Mouse (Mus musculus) brain, embryonic 18.5 days (tissue): ENCODE measurements at regions not wholly inside any gene's neighbourhood (a gene's known extent, or its start where the extent isn't known, plus 50 kb on each side); places are given as distances from the start of the nearest gene placed in this dataset.

Source experiments
- DNase-seq: peaks from one replicate; pipeline ENCODE4 v3.0.0-alpha.2; 2012; ENCODE audit warnings: low read depth, low spot score

- no peak for DNase-seq
These were observed 110.5 kb upstream of the Zfp217 start for GRCm38 (mm10) chr2:170258367-170258766.

DNA sequence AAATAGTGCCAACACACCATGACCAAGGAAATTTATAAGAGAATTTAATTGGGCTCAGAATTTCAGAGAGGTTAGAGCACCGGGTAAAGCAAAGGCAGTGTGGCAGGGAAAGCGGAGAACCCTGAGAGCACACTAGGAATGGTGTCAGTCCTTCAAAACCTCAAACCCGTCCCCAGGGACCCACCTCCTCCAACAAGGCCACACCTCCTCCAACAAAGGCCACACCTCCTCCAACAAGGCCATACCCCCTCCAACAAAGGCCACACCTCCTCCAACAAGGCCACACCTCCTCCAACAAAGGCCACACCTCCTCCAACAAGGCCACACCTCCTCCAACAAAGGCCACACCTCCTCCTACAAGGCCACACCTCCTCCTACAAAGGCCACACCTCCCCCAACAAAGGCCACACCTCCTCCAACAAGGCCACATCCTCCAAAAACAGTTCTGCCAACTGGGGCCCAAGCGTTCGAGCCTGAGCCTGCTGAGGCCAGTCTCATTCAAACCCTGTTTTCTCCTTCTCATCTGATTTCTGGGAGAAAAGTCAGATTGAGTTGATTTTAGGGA lies 109.8 kb upstream of the Zfp217 start:
- no peak for DNase-seq

GRCm38 (mm10) chr2:170255997-170256396 lies 108.1 kb upstream of the Zfp217 start:
- DNase-seq, result no peak

DNA sequence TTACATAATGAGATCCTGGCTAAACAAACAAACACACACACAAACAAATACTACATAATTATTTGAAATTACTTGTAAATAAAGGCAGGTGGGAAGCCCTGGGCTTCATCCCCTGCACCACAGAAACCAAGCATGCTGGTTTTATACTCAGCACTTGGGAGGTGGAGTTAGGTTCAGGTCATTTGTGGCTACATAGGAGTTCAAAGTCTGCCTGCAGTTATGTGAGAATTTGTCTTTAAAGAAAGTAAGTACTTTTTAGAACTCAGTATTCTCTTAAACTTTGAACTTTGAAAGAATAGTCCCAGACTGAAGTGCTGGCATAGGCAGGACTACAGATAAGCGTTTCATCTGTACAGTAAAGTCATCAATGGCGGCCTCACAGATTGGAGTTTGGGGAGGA lies 107.6 kb upstream of the Zfp217 start:
- DNase-seq, result no peak

DNA sequence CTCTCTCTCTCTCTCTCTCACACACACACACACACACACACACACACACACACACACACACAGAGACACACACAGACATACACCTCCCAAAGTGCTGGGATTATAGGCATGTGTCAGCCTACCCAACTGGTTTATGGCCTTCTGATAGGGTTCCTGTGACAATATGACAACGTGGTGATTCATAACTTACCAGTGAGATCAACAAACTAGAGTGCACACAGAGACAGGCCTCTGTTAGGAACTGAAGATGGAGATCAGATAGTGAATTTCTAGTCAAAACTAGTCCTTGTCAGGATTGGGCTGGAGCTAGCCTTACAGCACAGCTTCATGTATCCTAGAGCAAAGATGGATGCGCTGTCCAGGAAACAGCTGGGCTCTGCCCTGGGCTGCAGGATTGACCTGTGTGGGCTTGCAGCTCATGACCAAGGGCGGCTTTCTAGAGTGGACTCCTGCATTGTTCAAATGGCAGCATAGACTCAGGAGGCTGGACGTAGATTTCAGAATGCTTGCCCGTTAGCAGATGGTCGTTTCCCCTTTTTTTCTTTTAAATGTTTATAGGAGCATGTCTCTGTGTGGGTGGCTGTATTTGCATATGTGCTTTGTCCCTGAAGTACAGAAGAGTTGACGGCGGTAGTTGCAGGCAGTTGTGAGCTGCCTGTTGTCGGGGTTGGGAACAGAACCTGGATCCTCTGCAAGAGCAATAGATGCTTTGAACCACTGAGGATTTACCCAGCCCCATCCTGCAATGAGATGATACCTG lies 106.0 kb upstream of the Zfp217 start:
- no peak for DNase-seq

GRCm38 (mm10) chr2:170252255-170253034 lies 104.5 kb upstream of the Zfp217 start:
- no peak for DNase-seq

DNA sequence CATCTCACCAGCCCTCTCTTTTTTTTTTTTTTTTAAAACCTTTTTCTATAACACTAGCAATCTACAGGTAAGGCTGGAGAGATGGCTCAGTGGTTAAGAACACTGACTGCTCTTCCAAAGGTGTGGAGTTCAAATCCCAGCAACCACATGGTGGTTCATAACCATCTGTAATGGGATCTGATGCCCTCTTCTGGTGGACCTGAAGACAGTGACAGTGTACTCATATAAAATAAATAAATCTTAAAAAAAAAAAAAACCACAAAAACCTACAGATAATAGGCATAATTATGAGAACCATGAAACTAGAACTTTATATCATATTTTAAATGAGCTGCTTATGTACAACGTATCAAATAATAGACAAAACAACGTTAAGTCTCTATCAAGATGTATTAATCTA lies 102.8 kb upstream of the Zfp217 start:
- DNase-seq, result no peak

- DNase-seq, result no peak
These were observed 100.0 kb upstream of the Zfp217 start for GRCm38 (mm10) chr2:170247702-170248445.

DNA sequence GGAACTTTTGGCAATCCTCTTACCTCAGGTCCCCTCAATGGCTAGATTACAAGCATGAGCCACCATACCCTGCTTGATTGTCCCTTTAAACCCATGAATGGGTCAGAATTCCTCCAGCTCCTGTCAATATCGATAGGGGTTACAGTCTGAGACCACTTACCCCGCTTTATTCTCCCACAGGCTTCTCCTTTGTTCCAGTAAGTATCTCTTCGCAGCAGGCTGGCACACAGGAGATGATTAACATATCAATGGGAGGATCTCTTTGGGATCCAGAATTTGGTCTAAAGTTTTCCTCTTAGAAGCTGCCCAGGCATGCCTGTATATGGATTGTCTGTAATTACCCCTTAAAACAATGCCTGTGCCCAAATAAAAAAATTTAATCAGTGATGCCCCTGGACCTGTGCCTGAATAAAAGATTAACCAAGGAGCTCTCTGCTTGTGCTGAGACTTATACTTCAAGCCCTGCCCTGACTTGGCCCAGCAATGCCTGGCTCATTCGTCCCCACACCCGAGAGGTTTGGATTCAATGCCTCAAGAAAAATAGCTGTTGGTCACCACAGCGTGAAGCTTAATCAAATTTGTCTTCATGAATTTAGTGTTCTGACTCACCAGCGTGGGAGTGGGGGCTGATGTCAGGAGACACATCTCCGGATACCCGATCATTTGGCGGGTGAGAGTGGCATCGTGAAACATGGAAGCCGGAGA lies 97.9 kb upstream of the Zfp217 start:
- no peak for DNase-seq

- no peak for DNase-seq
These were observed 96.2 kb upstream of the Zfp217 start for GRCm38 (mm10) chr2:170244108-170244507.

GRCm38 (mm10) chr2:170237959-170238358 lies 90.1 kb upstream of the Zfp217 start:
- DNase-seq, result no peak

DNA sequence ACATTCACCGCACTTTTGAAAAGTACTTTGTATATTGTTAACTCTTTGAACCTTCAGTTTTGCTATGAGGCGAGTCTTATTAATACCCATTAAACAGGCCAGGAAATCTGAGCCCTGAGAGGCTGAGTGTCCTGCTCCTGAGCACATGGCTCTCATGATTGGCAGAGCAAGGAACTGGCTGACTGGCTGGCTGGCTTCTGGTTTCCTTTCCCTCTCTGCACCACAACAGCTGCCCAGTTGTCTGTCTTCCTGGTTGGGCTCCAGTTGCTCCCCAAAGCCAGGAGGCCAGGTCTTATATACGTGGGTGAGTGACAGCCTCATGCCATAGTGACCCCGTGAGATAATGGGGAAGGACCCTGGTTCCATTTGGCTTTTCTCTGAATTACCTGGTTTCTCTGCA lies 85.5 kb upstream of the Zfp217 start:
- no peak for DNase-seq

DNA sequence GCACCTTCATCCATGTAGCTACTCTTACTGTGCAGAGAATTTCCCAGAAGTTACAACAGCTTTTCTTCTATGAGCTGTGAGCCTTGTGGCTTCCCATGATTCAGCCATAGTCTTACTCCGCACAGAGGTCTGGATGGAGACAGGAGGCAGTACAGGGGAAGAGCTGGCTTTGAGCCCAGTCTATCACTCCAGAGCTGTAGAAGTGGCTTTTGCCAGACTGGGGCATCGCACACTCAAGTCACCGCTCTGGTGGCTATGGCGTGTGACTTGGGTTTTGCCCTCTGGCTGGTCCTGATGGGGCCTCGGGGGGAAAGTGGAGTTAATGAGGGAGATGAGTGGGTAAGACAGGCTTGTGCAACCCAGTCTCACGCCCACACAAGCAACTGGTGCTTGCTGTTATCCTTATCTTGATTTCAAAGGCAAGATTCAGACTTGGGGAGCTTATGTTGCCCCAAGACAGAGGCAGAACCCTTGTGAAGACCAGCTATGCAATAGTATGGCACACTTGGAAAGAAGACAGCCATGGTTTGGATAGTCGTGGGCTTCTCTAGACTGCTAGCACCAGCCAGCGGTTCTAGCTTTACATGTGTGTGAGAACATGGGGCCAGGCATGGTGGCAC lies 81.7 kb upstream of the Zfp217 start:
- DNase-seq, result no peak

DNA sequence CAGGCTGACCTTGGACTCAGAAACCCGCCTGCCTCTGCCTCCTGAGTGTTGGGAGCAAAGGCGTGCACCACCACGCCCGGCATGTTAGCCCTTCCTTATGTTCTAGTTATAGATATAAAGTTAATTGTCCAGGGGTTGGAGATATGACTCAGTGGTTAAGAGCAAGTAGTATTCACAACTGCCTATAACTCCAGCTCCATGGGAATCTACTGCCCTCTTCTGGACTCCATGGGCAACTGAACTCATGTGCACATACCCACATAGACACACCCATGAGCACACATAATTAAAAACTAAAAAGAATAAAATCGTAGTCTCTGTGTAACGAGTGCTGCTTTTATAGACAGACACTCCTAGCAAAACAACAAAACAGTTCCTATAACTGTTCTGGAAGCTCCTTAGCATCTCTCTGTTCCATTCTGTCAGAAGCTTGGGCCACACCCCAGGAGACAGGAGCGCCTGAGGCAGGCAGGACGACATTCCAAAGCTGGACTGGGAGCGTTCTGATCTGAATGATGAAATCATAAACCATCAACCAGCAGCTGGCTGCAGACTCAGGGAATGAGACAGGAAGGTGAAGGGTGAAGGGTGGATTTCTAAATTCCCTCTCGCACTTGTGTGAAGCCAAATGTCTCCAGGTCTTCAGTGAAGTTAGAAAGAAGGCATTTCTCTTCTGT lies 80.6 kb upstream of the Zfp217 start:
- DNase-seq, result no peak

- no peak for DNase-seq
These were observed 76.0 kb upstream of the Zfp217 start for GRCm38 (mm10) chr2:170223872-170224271.

- no peak for DNase-seq
These were observed 74.9 kb upstream of the Zfp217 start for GRCm38 (mm10) chr2:170222819-170223218.

GRCm38 (mm10) chr2:170221994-170222535 lies 74.2 kb upstream of the Zfp217 start:
- no peak for DNase-seq

GRCm38 (mm10) chr2:170220871-170221369 lies 73.0 kb upstream of the Zfp217 start:
- DNase-seq, result peak; percentile 60

DNA sequence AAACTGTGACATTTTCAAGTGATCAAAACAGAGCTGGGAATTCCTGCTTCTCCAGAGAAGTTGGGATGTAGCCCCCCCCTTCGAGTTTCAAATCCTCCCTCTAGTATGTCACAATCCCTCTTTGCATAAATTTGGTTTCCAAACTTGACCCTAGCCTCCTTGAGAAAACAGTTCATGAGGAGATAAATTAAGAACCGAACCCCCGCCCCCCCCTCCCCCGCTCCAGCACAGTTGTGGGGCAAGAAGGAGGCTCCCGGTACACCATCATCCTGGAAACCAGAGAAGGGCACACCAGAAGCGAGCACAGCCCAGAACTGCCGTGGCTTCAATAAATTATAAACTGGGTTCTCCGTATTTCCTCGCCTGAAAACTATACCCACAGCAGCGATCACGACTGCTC lies 72.5 kb upstream of the Zfp217 start:
- DNase-seq, result no peak
